Mouse (Mus musculus) gastrocnemius, postnatal 25 days (tissue): ENCODE measurements around the gene Frat2. TPM values are rescaled to one million over a fixed set of nuclear protein-coding genes. Genes with fewer than 3 reads are reported as not detected.
A peak's percentile ranks its signal among the peaks of the same experiment; 100 is the strongest.
"Not testable (repeated sequence)": the region's sequence is repeated elsewhere in the genome, so short reads cannot be mapped to it uniquely, and the experiment has no call there.

ENCODE experiments used
- DNase-seq: peaks from one replicate; pipeline ENCODE4 v3.0.0; 2022
- long read RNA-seq, 2 experiments: library from polyadenylated mRNA; stranded (forward); transcript quantifications; one replicate each; pipeline ENCODE4 v2.0.0; 2021
- total RNA-seq, 2 experiments: library from RNA; stranded (reverse); gene quantifications; 1 replicate in 1 of 2; 2 replicates in 1 of 2; pipeline ENCODE4 v1.2.3; 2021

Frat2 gene
- total RNA-seq = 10 to 100 TPM; 19.7 to 22.4 TPM
- long read RNA-seq, experiment 1, transcript Frat2-201 (1 exons, 2,161 nt) = major isoform, 27 of 27 reads
- long read RNA-seq, experiment 1, partial matches to known transcripts = 0 of 27 reads
- long read RNA-seq, experiment 1, other reads (novel, unspliced or antisense) = 0 of 27 reads
- long read RNA-seq, experiment 2, transcript Frat2-201 (1 exons, 2,161 nt) = major isoform, 11 of 11 reads
- long read RNA-seq, experiment 2, partial matches to known transcripts = 0 of 11 reads
- long read RNA-seq, experiment 2, other reads (novel, unspliced or antisense) = 0 of 11 reads

- peak; percentile 91 for DNase-seq
Observed at GRCm38 (mm10) chr19:41847992-41848851, at the start of gene Frat2. Frat2 (minus strand) TSS chr19:41848132.

- no peak for DNase-seq
Observed at GRCm38 (mm10) chr19:41896319-41896711, 48.4 kb upstream of the Frat2 start.

- peak; percentile 74 for DNase-seq
Observed at GRCm38 (mm10) chr19:41895460-41896318, 47.8 kb upstream of the Frat2 start, which contains the start of gene Rrp12. Rrp12 (minus strand) TSS chr19:41896173.

GRCm38 (mm10) chr19:41894959-41895358 lies 47.0 kb upstream of the Frat2 start:
- no peak for DNase-seq

GRCm38 (mm10) chr19:41888191-41888590 lies 40.3 kb upstream of the Frat2 start:
- DNase-seq = no peak

- DNase-seq = no peak
Observed at GRCm38 (mm10) chr19:41883882-41884281, 36.0 kb upstream of the Frat2 start.

- DNase-seq = no peak
Observed at GRCm38 (mm10) chr19:41881842-41882241, 33.9 kb upstream of the Frat2 start.

- DNase-seq = no peak
Observed at GRCm38 (mm10) chr19:41874356-41874755, 26.4 kb upstream of the Frat2 start.

GRCm38 (mm10) chr19:41872285-41872684 lies 24.4 kb upstream of the Frat2 start:
- DNase-seq = no peak

- DNase-seq = not testable (repeated sequence)
Observed at GRCm38 (mm10) chr19:41869946-41870345, 22.0 kb upstream of the Frat2 start.

GRCm38 (mm10) chr19:41869296-41869695 lies 21.4 kb upstream of the Frat2 start:
- no peak for DNase-seq

GRCm38 (mm10) chr19:41866707-41867106 lies 18.8 kb upstream of the Frat2 start:
- DNase-seq = no peak

- DNase-seq = no peak
Observed at GRCm38 (mm10) chr19:41857816-41858310, 9.9 kb upstream of the Frat2 start.

- no peak for DNase-seq
Observed at GRCm38 (mm10) chr19:41857086-41857762, 9.3 kb upstream of the Frat2 start.

- DNase-seq = no peak
Observed at GRCm38 (mm10) chr19:41852423-41852822, 4.5 kb upstream of the Frat2 start.

GRCm38 (mm10) chr19:41850719-41851543 lies 3.0 kb upstream of the Frat2 start:
- DNase-seq = no peak

- no peak for DNase-seq
Observed at GRCm38 (mm10) chr19:41850021-41850718, 2.2 kb upstream of the Frat2 start.

- DNase-seq = peak; percentile 66
Observed at GRCm38 (mm10) chr19:41847614-41847991, 329 bp downstream of the Frat2 start.

- peak; percentile 50 for DNase-seq
Observed at GRCm38 (mm10) chr19:41847091-41847581, 796 bp downstream of the Frat2 start.
